Mouse (Mus musculus): ENCODE data around the gene Olfr1329. TPM values are rescaled to one million over a fixed set of nuclear protein-coding genes. Genes with fewer than 3 reads are reported as not detected.
"Not testable (repeated sequence)": the region's sequence is repeated elsewhere in the genome, so short reads cannot be mapped to it uniquely, and the experiment has no call there.

The Olfr1329 gene
- not detected for polyA plus RNA-seq (2021)

DNA sequence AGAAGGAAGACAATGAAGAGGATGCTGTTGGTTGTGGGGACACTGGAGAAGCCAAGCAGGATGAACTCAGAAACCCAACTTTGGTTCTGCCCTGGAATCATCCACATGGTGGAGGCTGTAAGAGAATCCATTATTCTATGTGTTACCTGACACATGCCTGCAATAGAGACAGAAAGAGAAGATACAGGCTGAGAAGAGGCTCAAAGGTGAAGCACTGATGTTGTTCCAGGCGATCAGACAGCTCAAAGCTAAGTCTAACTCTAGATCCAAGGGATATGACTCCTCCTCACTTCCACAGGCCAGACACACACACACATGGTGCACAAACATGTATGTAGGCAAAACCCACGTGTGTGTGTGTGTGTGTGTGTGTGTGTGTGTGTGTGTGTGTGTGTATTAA, at the start of gene Olfr1329:
Gene Olfr1329, minus strand, starts transcription at position 101 of the 400 bp plus-strand sequence.
- in situ Hi-C loops (cut with MboI; ENCODE audit: low pct_unique_long_range_greater_than_20kb); H3K27me3 ChIP-seq; ATAC-seq; CTCF ChIA-PET; DNase-seq (ENCODE audit: low read depth, low spot score); POLR2A ChIA-PET: not testable (repeated sequence)

DNA sequence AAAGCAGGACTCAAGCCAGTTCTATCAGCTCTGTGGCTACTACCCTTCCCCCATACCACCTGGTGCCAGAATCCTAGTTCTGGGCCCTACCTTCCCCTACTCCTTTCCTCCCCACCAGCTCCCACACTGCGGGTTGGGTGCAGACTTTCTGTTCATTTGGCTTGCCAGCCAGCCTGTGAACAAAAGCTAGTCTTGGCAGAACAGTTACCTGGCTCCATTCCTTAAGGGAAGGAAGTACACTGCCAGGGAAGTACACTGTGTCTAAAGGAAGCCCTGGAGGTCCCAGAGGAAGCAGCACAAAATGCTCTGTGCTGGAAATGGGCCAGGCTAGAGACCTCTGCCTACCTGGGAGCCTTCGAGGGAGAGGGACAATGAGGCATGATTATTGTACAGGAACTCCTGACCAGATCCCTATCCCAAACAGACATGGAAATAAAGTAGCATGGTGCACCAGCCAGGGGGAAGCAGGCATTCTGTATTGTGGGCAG, 43.9 kb upstream of the Olfr1329 start, which contains the start of gene Lao1:
Gene Lao1, plus strand, starts transcription at position 438 of the 488 bp plus-strand sequence.
- in situ Hi-C loops (cut with MboI; ENCODE audit: low pct_unique_long_range_greater_than_20kb): no loop called here
- POLR2A ChIA-PET: no interaction called here

DNA sequence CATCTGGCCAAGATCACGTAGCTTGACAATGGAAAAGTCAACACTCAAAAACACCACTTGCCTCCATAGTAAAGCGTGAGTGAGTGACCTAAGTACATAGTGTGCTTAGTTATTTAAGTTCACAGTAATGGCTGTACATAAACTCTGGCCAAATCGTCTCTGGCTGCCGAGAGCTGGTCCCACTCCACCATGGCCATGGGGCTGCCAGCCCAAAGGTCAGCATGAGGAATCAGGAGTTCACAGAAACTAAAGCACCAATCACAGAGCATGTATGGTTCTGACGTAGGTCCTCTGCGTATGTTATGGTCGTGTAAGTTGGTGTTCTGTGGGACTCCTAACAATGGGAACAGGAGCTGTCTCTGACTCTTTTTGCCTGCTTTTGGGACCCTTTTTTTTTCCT, 41.5 kb upstream of the Olfr1329 start:
- TF ChIP-seq CTCF (IDR thresholded peaks at IDR 0.05): no peak

More for the DNA sequence above, 43.9 kb upstream of the Olfr1329 start, which contains the start of gene Lao1:
- DNase-seq (ENCODE audit: low read depth, low spot score) (no peak), ATAC-seq (no peak)
- CTCF ChIA-PET: no interaction called here
- H3K27me3 ChIP-seq: no peaks in the 10 kb centered on the region
- no peak for TF ChIP-seq CTCF (IDR thresholded peaks at IDR 0.05)

DNA sequence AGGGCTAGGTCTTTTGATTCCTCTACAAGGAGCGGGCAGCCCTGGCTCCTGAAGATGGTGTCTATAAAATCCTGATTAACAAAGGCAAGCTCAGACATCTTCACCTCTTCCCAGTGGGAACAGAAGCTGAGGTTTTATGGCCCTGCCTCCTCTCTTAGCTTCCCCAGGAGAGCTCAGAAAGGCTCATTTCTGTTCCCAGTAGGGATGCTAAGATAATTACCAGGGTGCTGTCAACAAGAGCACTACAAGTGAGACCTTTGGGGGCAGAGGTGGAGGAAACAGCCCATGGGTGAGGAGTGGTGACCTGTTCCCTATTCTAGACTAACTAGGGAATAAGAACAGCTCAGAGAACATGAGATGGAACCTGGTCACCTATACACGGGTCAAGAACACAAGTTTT, 21.2 kb upstream of the Olfr1329 start, which contains the start of gene Olfr1328:
Gene Olfr1328, minus strand, starts transcription at position 101 of the 400 bp plus-strand sequence.
- POLR2A ChIA-PET: no interaction called here
- DNase-seq (ENCODE audit: low read depth, low spot score) (no peak), ATAC-seq (no peak)
- in situ Hi-C loops (cut with MboI; ENCODE audit: low pct_unique_long_range_greater_than_20kb): no loop called here
- CTCF ChIA-PET: interaction anchor here (0.8 kb wide), 1 partner anchor 19 kb away, joined by 3 read pairs; no protein-coding TSS in a partner anchor
- H3K27me3 ChIP-seq: no peaks in the 10 kb centered on the region
- TF ChIP-seq CTCF (IDR thresholded peaks at IDR 0.05): no peak

More for the DNA sequence above, 41.5 kb upstream of the Olfr1329 start:
- peaks cover 7% of the 10 kb centered on the region for H3K27me3 ChIP-seq
- in situ Hi-C loops (cut with MboI; ENCODE audit: low pct_unique_long_range_greater_than_20kb): no loop called here
- DNase-seq (ENCODE audit: low read depth, low spot score) (no peak), ATAC-seq (no peak)
- POLR2A ChIA-PET: no interaction called here
- CTCF ChIA-PET: no interaction called here

DNA sequence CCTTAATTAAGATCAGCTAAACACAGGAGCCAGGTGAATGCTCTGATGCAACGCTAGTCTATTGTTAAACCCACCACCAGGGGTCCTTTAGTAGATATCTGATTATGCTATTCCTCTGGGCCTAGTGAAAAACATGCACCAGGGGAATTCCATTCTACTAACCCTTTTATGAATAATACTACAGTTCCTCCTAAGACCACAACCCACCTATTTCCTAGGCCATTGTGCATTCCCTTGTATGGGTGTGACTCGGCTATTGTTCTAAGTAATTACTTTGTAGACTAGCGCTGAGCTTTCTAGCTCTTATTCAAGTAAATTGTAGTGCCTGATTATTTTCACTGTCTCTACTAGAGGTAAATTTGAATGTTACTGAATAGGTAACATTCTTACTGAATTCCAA, 14.1 kb upstream of the Olfr1329 start:
- POLR2A ChIA-PET; H3K27me3 ChIP-seq; CTCF ChIA-PET; ATAC-seq; DNase-seq (ENCODE audit: low read depth, low spot score); in situ Hi-C loops (cut with MboI; ENCODE audit: low pct_unique_long_range_greater_than_20kb): not testable (repeated sequence)

DNA sequence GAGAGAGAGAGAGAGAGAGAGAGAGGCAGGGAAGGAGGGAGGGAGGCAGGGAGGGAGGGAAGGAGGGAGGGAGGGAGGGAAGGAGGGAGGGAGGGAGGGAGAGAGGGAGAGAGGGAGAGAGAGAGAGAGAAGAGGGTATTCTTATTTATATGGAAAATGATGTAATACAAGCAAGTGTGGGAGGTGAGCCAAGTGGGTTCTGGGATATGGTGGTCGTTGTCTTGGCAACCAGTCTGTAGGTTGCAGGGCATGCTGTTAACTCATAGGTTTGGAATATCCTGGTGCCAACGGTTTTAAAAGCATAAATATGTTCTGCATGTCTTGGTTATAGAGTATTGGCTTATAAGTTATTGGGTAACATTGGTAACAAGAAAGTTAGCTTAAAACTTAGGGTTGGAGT, 15.3 kb downstream of the Olfr1329 start:
- ChIA-PET CTCF (no interaction called here), POLR2A (no interaction called here)
- in situ Hi-C loops (cut with MboI; ENCODE audit: low pct_unique_long_range_greater_than_20kb): no loop called here
- no peak for ATAC-seq
- no peaks in the 10 kb centered on the region for H3K27me3 ChIP-seq
- DNase-seq (ENCODE audit: low read depth, low spot score): no peak
- TF ChIP-seq CTCF (IDR thresholded peaks at IDR 0.05): no peak

DNA sequence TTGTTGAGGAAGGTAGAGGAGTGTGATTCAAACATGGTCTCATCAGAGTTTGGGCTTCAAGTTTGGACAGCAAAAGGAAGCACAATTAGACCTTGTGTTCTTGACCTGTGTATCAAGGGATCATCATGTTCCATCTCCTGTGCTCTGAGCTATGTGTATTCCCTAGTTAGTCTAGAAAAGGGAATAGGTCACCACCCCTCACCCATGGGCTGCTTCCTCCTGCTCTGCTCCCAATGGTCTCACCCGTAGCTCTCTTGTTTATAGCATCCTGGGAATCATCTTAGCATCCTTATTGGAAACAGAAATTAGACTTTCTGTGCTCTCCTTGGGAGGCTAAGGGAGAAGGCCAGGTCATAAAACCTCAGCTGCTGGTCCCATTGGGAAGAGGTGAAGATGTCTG, 29.0 kb downstream of the Olfr1329 start, which contains the start of gene Olfr1330:
Gene Olfr1330, plus strand, starts transcription at position 301 of the 400 bp plus-strand sequence.
- no peak for ATAC-seq
- ChIA-PET CTCF (no interaction called here), POLR2A (no interaction called here)
- DNase-seq (ENCODE audit: low read depth, low spot score): no peak
- in situ Hi-C loops (cut with MboI; ENCODE audit: low pct_unique_long_range_greater_than_20kb): no loop called here
- no peaks in the 10 kb centered on the region for H3K27me3 ChIP-seq
- no peak for TF ChIP-seq CTCF (IDR thresholded peaks at IDR 0.05)

DNA sequence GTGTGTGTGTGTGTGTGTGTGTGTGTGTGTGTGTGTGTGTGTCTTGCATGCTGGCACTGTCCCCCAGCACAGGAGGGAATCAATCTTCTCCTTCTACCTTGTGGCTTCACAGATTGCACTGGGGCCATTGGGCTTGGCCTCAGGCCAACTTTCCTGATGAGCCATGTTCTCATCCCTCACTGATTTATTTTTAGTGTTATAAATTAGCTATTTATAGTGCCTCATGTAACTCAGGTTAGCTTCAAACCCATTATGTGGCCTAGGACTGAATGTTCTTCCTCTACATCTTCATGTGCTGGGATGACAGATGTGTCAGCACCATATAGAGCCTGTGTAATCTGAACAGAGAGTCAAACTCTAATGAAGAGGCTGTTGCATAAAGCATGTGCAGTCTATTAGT, 49.7 kb downstream of the Olfr1329 start:
- ATAC-seq (no peak), DNase-seq (ENCODE audit: low read depth, low spot score) (peak; percentile 1)
- no peak for TF ChIP-seq CTCF (IDR thresholded peaks at IDR 0.05)
- POLR2A ChIA-PET: no interaction called here
- CTCF ChIA-PET: no interaction called here
- peaks cover 7% of the 10 kb centered on the region for H3K27me3 ChIP-seq
- in situ Hi-C loops (cut with MboI; ENCODE audit: low pct_unique_long_range_greater_than_20kb): no loop called here

Other genes with a start within 250 kb of the Olfr1329 start
- not detected for gene Olfr1342, start 224.7 kb downstream of the Olfr1329 start, polyA plus RNA-seq (2021)
- not detected for gene Olfr1341, start 213.9 kb downstream of the Olfr1329 start, polyA plus RNA-seq (2021)
- not detected for gene Olfr1340, start 197.3 kb downstream of the Olfr1329 start, polyA plus RNA-seq (2021)
- not detected for gene Olfr1339, start 185.3 kb downstream of the Olfr1329 start, polyA plus RNA-seq (2021)
- not detected for gene Olfr1338, start 158.7 kb downstream of the Olfr1329 start, polyA plus RNA-seq (2021)
- not detected for gene Olfr1337, start 134.9 kb downstream of the Olfr1329 start, polyA plus RNA-seq (2021)
- gene Olfr1335, start 107.5 kb downstream of the Olfr1329 start, polyA plus RNA-seq (2021): not detected
- gene Olfr1333, start 81.2 kb downstream of the Olfr1329 start, polyA plus RNA-seq (2021): not detected
- gene Olfr1331, start 52.8 kb downstream of the Olfr1329 start, polyA plus RNA-seq (2021): not detected
- gene Olfr1330, start 28.9 kb downstream of the Olfr1329 start, polyA plus RNA-seq (2021): not detected
- not detected for gene Olfr1328, start 21.1 kb upstream of the Olfr1329 start, polyA plus RNA-seq (2021)
- gene Lao1, start 44.1 kb upstream of the Olfr1329 start, polyA plus RNA-seq (2021): not detected
- gene Slc2a1, start 191.2 kb upstream of the Olfr1329 start, polyA plus RNA-seq (2021): 59.8 TPM

Measured in Patski (cell line).